Mouse (Mus musculus) midbrain, embryonic 13.5 days (tissue): ENCODE measurements around the gene Nfkbie. TPM values are rescaled to one million over a fixed set of nuclear protein-coding genes. Genes with fewer than 3 reads are reported as not detected.

ENCODE experiments used
- ATAC-seq: fragments of 200-750 bp; cut with Nextera tagmentation; 2 replicates; pipeline ENCODE4 v1.8.0; 2017; ENCODE audit warnings: mild to moderate bottlenecking, moderate TSS enrichment, moderate library complexity
- H3K27ac ChIP-seq: fragments of 300-500 bp; sonication (generic); 2 replicates; pipeline ENCODE4 v1.5.1; 2015; ENCODE audit warnings: inconsistent platforms, mild to moderate bottlenecking, moderate library complexity
- H3K27me3 ChIP-seq: fragments of 300-500 bp; sonication (generic); 2 replicates; pipeline ENCODE4 v1.6.1; 2015; ENCODE audit warnings: mild to moderate bottlenecking, inconsistent platforms
- H3K36me3 ChIP-seq: fragments of 300-500 bp; sonication (generic); 2 replicates; pipeline ENCODE4 v1.6.1; 2015; ENCODE audit warnings: mild to moderate bottlenecking, inconsistent platforms
- H3K4me1 ChIP-seq: fragments of 300-500 bp; sonication (generic); replicated peaks from 2 replicates; pipeline ENCODE4 v1.6.1; 2015; ENCODE audit warnings: inconsistent platforms
- H3K4me2 ChIP-seq: fragments of 300-500 bp; sonication (generic); replicated peaks from 2 replicates; pipeline ENCODE4 v1.6.1; 2015; ENCODE audit warnings: moderate library complexity, mild to moderate bottlenecking, inconsistent platforms
- H3K4me3 ChIP-seq: fragments of 300-500 bp; sonication (generic); replicated peaks from 2 replicates; pipeline ENCODE4 v1.5.1; 2015; ENCODE audit warnings: mild to moderate bottlenecking, inconsistent platforms
- H3K9ac ChIP-seq: fragments of 300-500 bp; sonication (generic); replicated peaks from 2 replicates; pipeline ENCODE4 v1.6.1; 2015; ENCODE audit warnings: mild to moderate bottlenecking, inconsistent platforms
- H3K9me3 ChIP-seq: fragments of 300-500 bp; sonication (generic); 2 replicates; pipeline ENCODE4 v1.6.1; 2016; ENCODE audit warnings: mild to moderate bottlenecking, inconsistent platforms
- WGBS: fragments of 180-500 bp; shearing (Covaris S2); methylation state at CpG from one replicate; pipeline ENCODE4 v1.1.7; 2015; 5-methylcytosine and 5-hydroxymethylcytosine counted together
- polyA plus RNA-seq: library from polyadenylated mRNA; unstranded; fragments of >200 nt; fragmentation: Nextera tagmentation; extraction: Ambion mirVana; gene quantifications from 2 replicates; pipeline ENCODE4 v1.2.1, GENCODE M21; 2015

The Nfkbie gene
- polyA plus RNA-seq, 1 experiment from 2014 or later = 7.1 TPM

DNA sequence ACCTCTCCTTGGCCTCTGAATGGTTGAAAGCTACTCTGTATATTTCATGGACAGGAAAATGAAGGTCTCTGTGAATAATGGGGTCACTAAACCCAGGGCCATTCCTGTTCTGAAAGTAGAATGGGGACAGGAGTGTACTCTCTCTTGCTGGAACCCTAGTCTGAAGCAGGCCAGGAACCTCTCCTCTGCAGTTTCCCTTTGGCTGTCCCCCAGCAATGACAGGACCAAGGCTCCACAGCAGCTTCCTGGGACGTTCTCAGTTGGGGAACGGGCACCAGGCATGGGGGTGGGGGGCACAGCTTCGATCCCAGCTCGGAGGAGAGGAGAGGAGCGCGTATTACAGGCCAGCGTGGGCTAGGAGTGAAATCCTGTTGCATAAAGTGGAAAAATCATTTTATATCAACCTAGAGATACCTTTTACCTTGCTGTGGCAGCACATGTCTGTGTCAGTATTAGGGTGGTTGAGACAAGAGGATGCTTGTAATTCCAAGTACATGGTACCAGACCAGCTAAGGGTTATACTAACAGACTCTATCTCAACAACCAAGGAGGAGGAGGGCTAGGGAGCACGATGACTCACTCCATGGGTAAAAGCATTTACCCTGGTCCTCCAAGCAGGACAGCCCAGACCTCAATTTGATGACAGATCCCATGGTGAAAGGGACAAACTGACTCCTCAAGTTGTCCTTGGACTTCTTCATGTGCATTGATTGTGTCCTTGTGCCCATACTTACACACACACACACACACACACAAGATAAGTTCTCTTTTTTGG lies 19.8 kb downstream of the Nfkbie start:
- Histone ChIP-seq H3K4me1 (peaks cover 31% of the 10 kb centered on the region), H3K27me3 (no peaks in the 10 kb centered on the region), H3K27ac (peak overlapping the region; percentile 98), H3K4me3 (0 out of 2 replicates have a peak overlapping the region, but pooled peaks have one; percentile 99), H3K9ac (peak overlapping the region; percentile 99), H3K9me3 (no peaks in the 10 kb centered on the region), H3K36me3 (peaks cover 14% of the 10 kb centered on the region), H3K4me2 (peak overlapping the region; percentile 85)
- no peak for ATAC-seq
- 91% methylated on average over 8 of the region's 8 CpGs for WGBS

DNA sequence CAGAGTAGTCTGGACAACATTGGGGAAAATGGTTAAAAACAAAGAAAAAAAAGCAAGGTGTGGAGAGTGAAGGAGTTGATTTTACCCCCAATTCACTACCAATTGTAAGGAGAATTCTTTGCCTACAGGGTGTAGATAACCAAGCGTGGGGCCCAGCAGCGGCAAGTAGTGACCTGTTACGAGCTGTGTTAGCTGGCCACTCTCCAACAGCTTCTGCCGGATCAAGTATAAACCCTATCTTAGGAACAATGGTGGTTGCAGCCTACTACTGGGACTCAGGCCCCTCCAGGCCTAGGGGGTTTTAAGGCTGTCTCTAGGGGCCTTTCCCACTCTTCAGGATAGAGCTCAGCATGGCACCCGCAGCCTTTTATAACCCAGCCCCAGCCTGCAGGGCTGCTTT lies 22.7 kb downstream of the Nfkbie start:
- Histone ChIP-seq H3K36me3 (no peaks in the 10 kb centered on the region), H3K27ac (no peak overlapping the region), H3K4me1 (peaks cover 13% of the 10 kb centered on the region), H3K4me3 (no peak overlapping the region), H3K9ac (no peak overlapping the region), H3K27me3 (no peaks in the 10 kb centered on the region), H3K9me3 (no peaks in the 10 kb centered on the region), H3K4me2 (no peak overlapping the region)
- no peak for ATAC-seq
- WGBS = 68% methylated on average over 5 of the region's 5 CpGs

DNA sequence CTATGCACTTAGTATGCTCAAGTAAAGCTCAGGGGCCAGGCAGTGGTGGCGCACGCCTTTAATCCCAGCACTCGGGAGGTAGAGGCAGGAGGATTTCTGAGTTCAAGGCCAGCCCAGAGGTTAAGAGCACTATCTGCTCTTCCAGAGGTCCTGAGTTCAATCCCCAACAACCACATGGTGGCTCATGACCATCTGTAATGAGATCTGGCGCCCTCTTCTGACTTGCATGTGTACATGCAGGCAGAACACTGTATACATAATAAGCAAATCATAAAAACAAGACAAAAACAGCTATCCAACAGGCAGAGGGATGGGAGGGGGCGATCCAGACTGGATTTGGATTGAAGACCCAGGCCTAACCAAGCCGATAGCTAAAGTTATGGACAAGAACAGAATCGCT lies 23.3 kb downstream of the Nfkbie start:
- H3K9me3 ChIP-seq = no peaks in the 10 kb centered on the region
- H3K4me1 ChIP-seq = peaks cover 13% of the 10 kb centered on the region
- H3K9ac ChIP-seq = no peak overlapping the region
- no peaks in the 10 kb centered on the region for H3K36me3 ChIP-seq
- H3K27me3 ChIP-seq = no peaks in the 10 kb centered on the region
- no peak overlapping the region for H3K4me2 ChIP-seq
- ATAC-seq = no peak
- no peak overlapping the region for H3K27ac ChIP-seq
- 67% methylated on average over 7 of the region's 7 CpGs for WGBS
- no peak overlapping the region for H3K4me3 ChIP-seq

DNA sequence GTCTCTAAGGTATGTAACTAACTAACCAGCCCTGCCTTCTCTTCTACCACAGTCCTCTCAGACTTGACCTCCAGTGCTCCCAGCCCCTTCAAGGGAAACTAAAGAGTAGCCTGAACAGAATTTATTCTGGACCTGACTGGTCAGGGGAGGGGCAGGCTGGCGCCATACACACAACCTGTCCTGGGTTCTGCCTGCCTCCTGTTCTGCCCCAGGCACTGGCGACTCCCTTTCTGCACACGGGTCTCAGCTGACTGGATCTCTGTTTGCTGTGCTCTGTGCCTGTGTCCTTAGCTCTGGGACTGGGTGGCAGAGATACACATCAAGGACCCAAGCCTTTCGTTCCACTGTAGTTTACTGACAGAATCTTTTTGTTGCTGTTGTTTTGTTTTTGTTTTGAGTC lies 24.1 kb downstream of the Nfkbie start:
- Histone ChIP-seq H3K4me3 (no peak overlapping the region), H3K9me3 (no peaks in the 10 kb centered on the region), H3K27ac (no peak overlapping the region), H3K36me3 (no peaks in the 10 kb centered on the region), H3K27me3 (no peaks in the 10 kb centered on the region), H3K4me2 (no peak overlapping the region), H3K4me1 (peaks cover 13% of the 10 kb centered on the region), H3K9ac (no peak overlapping the region)
- ATAC-seq = no peak
- 89% methylated on average over 4 of the region's 4 CpGs for WGBS

DNA sequence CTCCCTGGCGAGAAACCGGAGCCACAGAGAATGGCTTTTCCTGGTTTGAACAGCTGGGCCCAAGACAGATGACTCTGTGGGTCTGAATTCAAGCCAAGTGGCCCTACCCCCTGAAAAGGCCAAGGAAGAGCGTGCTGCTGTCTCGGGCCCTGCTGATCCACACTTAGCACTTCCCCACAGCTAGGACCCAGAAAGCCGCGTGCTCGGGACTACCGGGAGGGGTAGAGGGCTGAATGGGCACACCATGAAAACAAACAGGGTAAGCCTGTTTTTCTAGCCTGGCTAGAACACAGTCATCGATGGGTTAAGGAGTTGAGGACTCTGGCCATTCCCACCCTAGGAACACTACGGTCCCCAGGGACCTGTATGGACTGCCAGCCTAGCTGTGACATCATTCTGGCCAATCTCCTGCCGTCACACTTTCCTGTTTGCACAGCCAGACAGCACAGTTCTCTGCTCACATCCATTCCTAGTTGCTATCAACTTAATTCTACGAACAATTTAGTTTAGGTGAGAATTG lies 25.5 kb downstream of the Nfkbie start:
- Histone ChIP-seq H3K4me2 (no peak overlapping the region), H3K27ac (no peak overlapping the region), H3K27me3 (no peaks in the 10 kb centered on the region), H3K36me3 (no peaks in the 10 kb centered on the region), H3K9me3 (no peaks in the 10 kb centered on the region), H3K4me1 (peaks cover 20% of the 10 kb centered on the region), H3K9ac (no peak overlapping the region), H3K4me3 (no peak overlapping the region)
- 55% methylated on average over 12 of the region's 12 CpGs for WGBS
- ATAC-seq = no peak

DNA sequence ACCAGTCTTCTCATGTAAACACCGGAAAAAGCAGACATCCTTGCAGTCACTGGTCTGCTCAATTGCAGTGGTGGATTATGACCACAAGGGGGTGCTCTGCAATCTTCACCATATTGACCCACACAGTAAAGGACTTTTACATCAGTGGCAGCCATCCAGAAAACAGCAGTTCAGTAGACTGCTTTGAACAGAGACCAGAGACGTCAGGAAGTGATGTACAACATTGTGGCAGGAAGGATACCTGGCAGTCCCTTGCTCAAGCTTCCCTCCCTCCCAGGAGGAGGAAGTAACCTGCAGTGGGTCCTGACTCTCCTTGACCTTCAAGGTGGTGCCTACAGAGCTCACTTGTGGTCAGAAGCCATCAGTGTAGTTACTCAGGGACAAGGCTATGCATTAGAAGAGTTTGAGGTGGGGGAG lies 26.1 kb downstream of the Nfkbie start:
- Histone ChIP-seq H3K4me3 (no peak overlapping the region), H3K36me3 (no peaks in the 10 kb centered on the region; the same call in 1 of the 2 replicates), H3K27me3 (no peaks in the 10 kb centered on the region), H3K9me3 (no peaks in the 10 kb centered on the region; the same call in 1 of the 2 replicates), H3K27ac (no peak overlapping the region), H3K4me2 (no peak overlapping the region), H3K9ac (no peak overlapping the region), H3K4me1 (peaks cover 21% of the 10 kb centered on the region)
- 17% methylated on average over 2 of the region's 2 CpGs for WGBS
- no peak for ATAC-seq

DNA sequence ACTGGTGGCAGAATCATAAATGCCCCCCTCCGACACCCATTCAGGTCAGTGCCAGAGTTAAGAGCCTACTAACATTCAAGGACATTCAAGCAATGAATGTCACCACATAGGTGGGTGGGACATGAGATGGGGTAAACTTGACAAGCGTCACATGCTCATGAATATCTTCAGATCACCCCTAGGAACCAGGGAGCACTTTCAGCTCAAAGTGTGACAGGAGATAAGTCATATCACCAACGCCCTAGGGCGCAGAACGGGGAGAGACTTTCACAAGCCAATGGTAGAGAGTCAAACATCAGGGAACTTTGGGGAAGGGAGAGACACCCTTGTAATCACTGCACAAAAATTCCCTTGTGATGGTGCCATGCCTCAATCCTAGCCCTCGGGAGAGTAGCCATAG lies 26.7 kb downstream of the Nfkbie start:
- no peaks in the 10 kb centered on the region; the same call in 1 of the 2 replicates for H3K9me3 ChIP-seq
- H3K36me3 ChIP-seq = no peaks in the 10 kb centered on the region; the same call in 1 of the 2 replicates
- no peak overlapping the region for H3K9ac ChIP-seq
- peaks cover 21% of the 10 kb centered on the region for H3K4me1 ChIP-seq
- no peak overlapping the region for H3K27ac ChIP-seq
- no peak overlapping the region for H3K4me2 ChIP-seq
- ATAC-seq = no peak
- no peaks in the 10 kb centered on the region for H3K27me3 ChIP-seq
- H3K4me3 ChIP-seq = no peak overlapping the region
- WGBS = 92% methylated on average over 6 of the region's 6 CpGs

DNA sequence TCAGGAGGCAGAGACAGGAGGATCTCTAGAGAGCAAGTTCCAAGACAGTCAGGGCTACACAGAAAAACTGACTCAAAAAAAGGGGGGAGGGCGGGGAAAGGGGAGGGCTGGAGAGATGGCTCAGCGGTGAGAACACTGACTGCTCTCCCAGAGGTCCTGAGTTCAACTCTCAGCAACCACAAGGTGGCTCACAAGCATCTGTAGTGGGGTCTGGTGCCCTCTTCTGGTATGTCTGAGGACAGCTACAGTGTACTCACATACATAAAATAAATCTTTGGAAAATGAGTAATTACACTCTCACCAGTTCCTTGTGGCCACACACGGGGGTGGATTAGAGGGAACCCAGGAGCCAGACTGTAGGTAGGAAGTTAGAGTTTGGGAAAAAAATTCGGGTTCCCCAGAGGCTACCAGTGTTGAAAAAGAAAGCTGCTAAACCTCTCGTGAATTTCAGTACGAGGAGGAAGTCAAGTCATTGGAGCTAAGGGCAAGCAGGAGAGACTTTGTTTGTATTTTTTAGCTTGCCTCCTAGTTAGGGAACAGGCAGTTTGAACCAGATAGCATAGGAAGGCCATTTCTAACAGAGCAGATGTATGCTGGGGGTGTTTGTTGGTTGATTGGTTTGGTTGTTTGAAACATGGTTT lies 27.3 kb downstream of the Nfkbie start:
- Histone ChIP-seq H3K27me3 (no peaks in the 10 kb centered on the region), H3K4me1 (peaks cover 21% of the 10 kb centered on the region), H3K9ac (no peak overlapping the region), H3K27ac (no peak overlapping the region), H3K4me3 (no peak overlapping the region), H3K9me3 (no peaks in the 10 kb centered on the region; the same call in 1 of the 2 replicates), H3K4me2 (no peak overlapping the region), H3K36me3 (no peaks in the 10 kb centered on the region; the same call in 1 of the 2 replicates)
- ATAC-seq = no peak
- 77% methylated on average over 6 of the region's 6 CpGs for WGBS

DNA sequence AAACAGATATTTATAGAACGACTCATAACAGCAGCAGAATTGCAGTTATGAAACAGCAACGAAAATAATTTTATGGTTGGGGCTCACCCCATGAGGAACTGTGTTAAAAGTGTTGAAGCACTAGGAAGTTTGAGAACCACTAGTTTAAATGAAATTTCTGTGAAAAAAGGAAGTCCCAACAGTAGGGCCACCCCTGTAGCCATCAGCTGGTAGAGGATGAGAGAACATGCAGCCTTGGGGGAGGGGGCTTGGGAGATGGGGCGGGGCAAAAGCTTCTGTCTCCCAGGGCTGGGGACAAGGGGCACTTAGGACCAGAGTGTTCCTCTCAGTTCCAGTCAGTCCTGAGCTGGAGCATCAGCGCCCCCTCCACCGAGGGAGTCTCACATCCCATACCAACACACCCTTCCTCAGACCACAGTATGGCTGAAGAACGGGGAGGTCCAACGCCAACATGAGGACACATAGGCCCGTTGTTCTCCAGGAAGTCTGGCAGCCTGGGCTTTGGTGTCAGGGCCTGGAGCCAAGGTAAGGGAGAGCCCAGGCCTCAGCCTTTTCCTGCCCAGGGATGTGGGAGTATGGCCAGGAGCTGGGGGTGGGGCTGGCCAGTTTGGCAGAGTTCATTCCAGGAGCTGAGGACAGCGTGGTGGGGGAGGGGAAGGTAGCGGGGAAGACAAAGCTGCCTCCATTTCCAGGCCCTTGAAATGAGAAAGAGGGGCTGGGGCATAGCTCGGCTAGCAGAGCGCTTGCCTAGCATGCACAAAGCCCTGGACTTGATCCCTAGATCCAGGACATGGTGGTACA lies 28.8 kb downstream of the Nfkbie start:
- H3K4me1 ChIP-seq = peaks cover 21% of the 10 kb centered on the region
- peak; percentile 59 for ATAC-seq
- H3K4me2 ChIP-seq = no peak overlapping the region

DNA sequence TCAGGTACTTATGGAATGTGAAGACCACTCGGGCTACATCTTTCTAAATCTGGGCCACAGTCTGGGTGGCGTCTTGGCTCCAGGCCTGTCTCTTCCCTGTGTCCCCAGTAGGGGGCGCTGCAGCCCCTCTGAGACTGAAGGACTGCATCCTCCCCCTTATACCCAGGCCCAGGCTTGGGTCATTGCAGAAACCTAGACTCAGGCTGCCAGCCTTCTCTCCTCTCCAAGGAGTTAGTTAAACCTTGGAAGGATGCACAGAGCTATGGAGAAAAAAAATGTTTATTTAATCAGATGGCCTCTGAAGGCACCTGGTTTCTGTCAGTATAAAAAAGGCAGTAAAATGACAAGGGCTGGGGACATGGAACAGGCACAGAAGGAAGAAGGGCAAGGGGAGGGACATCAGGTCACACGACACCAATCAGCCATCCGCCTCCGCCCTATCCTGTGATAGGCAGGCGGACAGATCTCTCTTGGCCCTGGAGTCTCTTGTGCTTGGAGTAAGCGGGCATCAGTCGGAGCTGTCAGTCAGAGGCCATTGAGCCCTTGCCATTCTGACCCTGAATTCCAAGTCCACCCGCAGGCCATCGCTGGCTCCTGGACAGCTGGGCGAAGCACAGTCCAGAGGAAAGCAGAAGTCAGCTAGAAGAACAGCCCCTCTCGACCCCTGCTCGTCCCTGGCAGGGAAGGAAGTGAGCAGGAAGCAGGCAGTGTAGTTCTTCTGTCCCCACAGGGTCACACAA lies 29.6 kb downstream of the Nfkbie start:
- Histone ChIP-seq H3K9me3 (no peaks in the 10 kb centered on the region; the same call in 1 of the 2 replicates), H3K36me3 (no peaks in the 10 kb centered on the region; the same call in 1 of the 2 replicates), H3K4me3 (no peak overlapping the region), H3K27ac (peak overlapping the region; percentile 71), H3K4me1 (peaks cover 21% of the 10 kb centered on the region), H3K4me2 (no peak overlapping the region), H3K9ac (peak overlapping the region; percentile 41; the same call in 1 of the 2 replicates), H3K27me3 (no peaks in the 10 kb centered on the region)
- WGBS = 15% methylated on average over 14 of the region's 14 CpGs
- peak; percentile 62 for ATAC-seq

More for the DNA sequence above, 28.8 kb downstream of the Nfkbie start:
- Histone ChIP-seq H3K36me3 (no peaks in the 10 kb centered on the region; the same call in 1 of the 2 replicates), H3K9me3 (no peaks in the 10 kb centered on the region; the same call in 1 of the 2 replicates), H3K27ac (peak overlapping the region; percentile 71), H3K27me3 (no peaks in the 10 kb centered on the region), H3K4me3 (no peak overlapping the region), H3K9ac (peak overlapping the region; percentile 41; the same call in 1 of the 2 replicates)
- 36% methylated on average over 12 of the region's 12 CpGs for WGBS
